Mouse (Mus musculus) ES-Bruce4 (cell line): ENCODE measurements around the gene Ncstn.

Experiments used
- CTCF ChIP-seq: IDR thresholded peaks from one replicate; pipeline ENCODE4 v1.8.1; 2011; ENCODE audit warnings: low read depth, low read length
- EP300 ChIP-seq: IDR thresholded peaks from 2 replicates; pipeline ENCODE4 v1.6.1; 2011; ENCODE audit warnings: low read depth, low read length; ENCODE audit not compliant: insufficient read depth
- POLR2A ChIP-seq: IDR thresholded peaks from one replicate; pipeline ENCODE4 v1.8.1; 2011; ENCODE audit warnings: low read length; ENCODE audit not compliant: insufficient read depth

DNA sequence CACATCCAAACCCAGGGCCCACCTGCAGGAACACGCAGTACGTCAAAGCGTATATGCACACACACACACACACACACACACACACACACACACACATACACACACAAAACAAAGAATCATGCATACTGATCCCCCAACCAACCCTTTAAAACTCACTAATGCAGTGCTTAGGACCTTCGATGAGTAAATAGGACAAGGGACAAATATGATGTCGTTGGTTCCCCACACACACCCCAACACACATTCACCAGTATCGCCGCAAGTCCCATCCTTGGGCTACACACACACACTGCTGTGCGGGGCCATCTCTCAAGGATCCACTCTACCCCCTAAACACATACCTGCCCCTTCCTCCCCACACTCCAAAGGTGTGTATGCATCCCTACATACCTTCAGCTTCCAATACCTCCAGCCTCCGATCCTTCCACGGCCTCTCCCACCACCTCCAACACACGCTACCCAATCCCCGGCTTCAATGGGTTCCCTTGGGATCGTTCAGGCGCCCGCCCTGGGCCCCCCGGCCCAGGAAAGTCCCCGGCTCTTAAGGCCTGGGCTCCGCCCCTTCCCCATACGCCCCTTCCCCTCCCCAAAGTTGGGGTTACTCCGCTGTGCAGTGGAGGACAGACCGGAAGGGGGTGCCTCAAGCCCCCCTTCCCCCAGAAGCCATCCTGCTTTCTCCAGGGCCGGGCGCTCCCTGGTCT is 56.2 kb downstream of the Ncstn start:
- TF ChIP-seq CTCF (no peak), EP300 (no peak), POLR2A (no peak)
